10 mouse cellular contexts compared by ENCODE assay signal in genomic region chr19:5937095-5937835, GRCm38 (mm10). TPM values are rescaled to one million over a fixed set of nuclear protein-coding genes. Genes with fewer than 3 reads are reported as not detected.
DNase-seq lines count a peak whose midpoint lies in the region; ATAC-seq lines count a peak whose summit lies in the region.
"Had no signal": no experiment of that assay in that cellular context is flagged by ENCODE, and none has a peak within 500 bp of the region (broad histone marks: within the 10 kb centered on the region; RNA-seq: fewer than 3 reads in every experiment).

No protein-coding gene starts in this region.

- no peaks in the 10 kb centered on the region for H3K27me3 ChIP-seq in heart, embryonic 12.5 days (replicated peaks)
- H3K27me3 ChIP-seq in embryonic facial prominence, embryonic 14.5 days (replicated peaks; ENCODE audit: control insufficient read depth, insufficient read depth, low read length): no peaks in the 10 kb centered on the region
- H3K27me3 ChIP-seq in hindbrain, embryonic 14.5 days (ENCODE audit: control insufficient read depth, insufficient read depth, low read length): no peaks in the 10 kb centered on the region
- no peaks in the 10 kb centered on the region for H3K27me3 ChIP-seq in midbrain, embryonic 12.5 days

- H3K27ac ChIP-seq in heart, embryonic 12.5 days (ENCODE audit: poor library complexity, severe bottlenecking): no peak overlapping the region
- 0 out of 2 replicates have a peak overlapping the region, but pooled peaks have one; percentile 0 for H3K27ac ChIP-seq in embryonic facial prominence, embryonic 14.5 days (replicated peaks; ENCODE audit: low read depth, low read length)
- H3K27ac ChIP-seq in hindbrain, embryonic 14.5 days: peak overlapping the region; percentile 71
- 0 out of 2 replicates have a peak overlapping the region, but pooled peaks have one; percentile 3 for H3K27ac ChIP-seq in midbrain, embryonic 12.5 days (replicated peaks)

- no peaks in the 10 kb centered on the region for H3K9me3 ChIP-seq in heart, embryonic 12.5 days (replicated peaks)
- H3K9me3 ChIP-seq in embryonic facial prominence, embryonic 14.5 days (ENCODE audit: control insufficient read depth, low read length): no peaks in the 10 kb centered on the region
- H3K9me3 ChIP-seq in hindbrain, embryonic 14.5 days (ENCODE audit: control insufficient read depth, low read length): no peaks in the 10 kb centered on the region
- no peaks in the 10 kb centered on the region for H3K9me3 ChIP-seq in midbrain, embryonic 12.5 days

- intact Hi-C loops in heart, postnatal 25 days (cut with DNase I): no loop called here
- intact Hi-C loops in left cerebral cortex, postnatal 25 days (cut with DNase I): no loop called here

- H3K4me2 ChIP-seq in heart, embryonic 12.5 days: peak overlapping the region; percentile 57
- H3K4me2 ChIP-seq in embryonic facial prominence, embryonic 14.5 days (ENCODE audit: low read depth, low read length): no peak overlapping the region
- peak overlapping the region; percentile 30; the same call in 1 of the 2 replicates for H3K4me2 ChIP-seq in hindbrain, embryonic 14.5 days (replicated peaks)
- H3K4me2 ChIP-seq in midbrain, embryonic 12.5 days (replicated peaks): peak overlapping the region; percentile 36; the same call in 1 of the 2 replicates

- H3K9ac ChIP-seq in heart, embryonic 12.5 days: peak overlapping the region; percentile 43; the same call in 1 of the 2 replicates
- H3K9ac ChIP-seq in embryonic facial prominence, embryonic 14.5 days (ENCODE audit: low read depth, low read length): no peak overlapping the region
- H3K9ac ChIP-seq in hindbrain, embryonic 14.5 days: 0 out of 2 replicates have a peak overlapping the region, but pooled peaks have one; percentile 3
- no peak overlapping the region for H3K9ac ChIP-seq in midbrain, embryonic 12.5 days (replicated peaks)

- peaks cover 20% of the 10 kb centered on the region for H3K36me3 ChIP-seq in heart, embryonic 12.5 days
- H3K36me3 ChIP-seq in embryonic facial prominence, embryonic 14.5 days (ENCODE audit: control insufficient read depth, insufficient read depth, low read length): peaks cover 8% of the 10 kb centered on the region
- no peaks in the 10 kb centered on the region for H3K36me3 ChIP-seq in hindbrain, embryonic 14.5 days (replicated peaks; ENCODE audit: control insufficient read depth, insufficient read depth)
- H3K36me3 ChIP-seq in midbrain, embryonic 12.5 days: peaks cover 19% of the 10 kb centered on the region

- DNase-seq in heart, postnatal 25 days (ENCODE audit: low spot score): no peak
- no peak for DNase-seq in embryonic facial prominence, embryonic 14.5 days (ENCODE audit: low spot score)
- DNase-seq in hindbrain, embryonic 14.5 days (ENCODE audit: low spot score): no peak
- DNase-seq in spleen, postnatal 4 days (ENCODE audit: low spot score in 2 of 2): no peak
- no peak for DNase-seq in left cerebral cortex, adult 9 months (ENCODE audit: low spot score in 2 of 2)
- DNase-seq in left cerebral cortex, postnatal 25 days (ENCODE audit: low spot score in 2 of 2): no peak
- DNase-seq: kidney, adult 9 months had no signal

- peaks cover 50% of the 10 kb centered on the region for H3K4me1 ChIP-seq in heart, embryonic 12.5 days (replicated peaks)
- H3K4me1 ChIP-seq in embryonic facial prominence, embryonic 14.5 days (ENCODE audit: control insufficient read depth, insufficient read depth, low read length): peaks cover 21% of the 10 kb centered on the region; the same call in 1 of the 2 replicates
- peaks cover 9% of the 10 kb centered on the region; the same call in 1 of the 2 replicates for H3K4me1 ChIP-seq in hindbrain, embryonic 14.5 days (replicated peaks; ENCODE audit: control insufficient read depth, insufficient read depth, low read length)
- H3K4me1 ChIP-seq in midbrain, embryonic 12.5 days: peaks cover 15% of the 10 kb centered on the region

- 75% methylated on average over 21 of the region's 21 CpGs for WGBS in heart, embryonic 12.5 days
- 78% methylated on average over 21 of the region's 21 CpGs for WGBS in embryonic facial prominence, embryonic 14.5 days
- 54% methylated on average over 21 of the region's 21 CpGs for WGBS in hindbrain, embryonic 14.5 days
- WGBS in midbrain, embryonic 12.5 days: 66% methylated on average over 21 of the region's 21 CpGs

- H3K4me3 ChIP-seq in heart, embryonic 12.5 days: no peak overlapping the region
- no peak overlapping the region for H3K4me3 ChIP-seq in embryonic facial prominence, embryonic 14.5 days (ENCODE audit: low read depth, low read length)
- no peak overlapping the region for H3K4me3 ChIP-seq in hindbrain, embryonic 14.5 days (replicated peaks; ENCODE audit: low read length)
- H3K4me3 ChIP-seq in midbrain, embryonic 12.5 days: no peak overlapping the region

- no peak for ATAC-seq in heart, embryonic 12.5 days (ENCODE audit: insufficient number of reproducible peaks, low FRiP score)
- no peak for ATAC-seq in embryonic facial prominence, embryonic 14.5 days (ENCODE audit: low read depth)
- no peak for ATAC-seq in hindbrain, embryonic 14.5 days (ENCODE audit: low FRiP score)
- no peak for ATAC-seq in midbrain, embryonic 12.5 days (ENCODE audit: low FRiP score, low read depth)

RNA-seq across cellular contexts. Expression of gene Cdc42ep2, which starts 12.6 kb away (rescaled TPM):
- polyA plus RNA-seq in heart, embryonic 12.5 days (2016; fragmentation: Nextera tagmentation; extraction: Ambion mirVana): 6.5 and 7.3 TPM in 2 replicates
- 1 to 10 TPM; 9.1 to 9.8 TPM for total RNA-seq in heart, postnatal 25 days (2021)
- polyA plus RNA-seq in embryonic facial prominence, embryonic 14.5 days (2014; fragmentation: Nextera tagmentation; extraction: Ambion mirVana): 14.0 and 16.2 TPM in 2 replicates
- polyA plus RNA-seq in hindbrain, embryonic 14.5 days (2014; fragmentation: Nextera tagmentation; extraction: Ambion mirVana): 16.9 and 18.5 TPM in 2 replicates
- 3.6 and 3.8 TPM in 2 replicates for polyA plus RNA-seq in midbrain, embryonic 12.5 days (2016; fragmentation: Nextera tagmentation; extraction: Ambion mirVana)
- total RNA-seq in left cerebral cortex, postnatal 25 days (2021): 1 to 10 TPM; 6.2 to 6.6 TPM

RNA-seq across cellular contexts. Expression of gene Dpf2, which starts 24.5 kb away (rescaled TPM):
- 111 and 118 TPM in 2 replicates for polyA plus RNA-seq in heart, embryonic 12.5 days (2016; fragmentation: Nextera tagmentation; extraction: Ambion mirVana)
- total RNA-seq in heart, postnatal 25 days (2021): 10 to 100 TPM; 87.4 to 96.1 TPM
- 124 and 143 TPM in 2 replicates for polyA plus RNA-seq in embryonic facial prominence, embryonic 14.5 days (2014; fragmentation: Nextera tagmentation; extraction: Ambion mirVana)
- polyA plus RNA-seq in hindbrain, embryonic 14.5 days (2014; fragmentation: Nextera tagmentation; extraction: Ambion mirVana): 88.2 and 94.7 TPM in 2 replicates
- 171 and 185 TPM in 2 replicates for polyA plus RNA-seq in midbrain, embryonic 12.5 days (2016; fragmentation: Nextera tagmentation; extraction: Ambion mirVana)
- 10 to 100 TPM; 84.1 to 96.1 TPM for total RNA-seq in left cerebral cortex, postnatal 25 days (2021)

RNA-seq across cellular contexts. Expression of gene Pola2, which starts 26.7 kb away (rescaled TPM):
- 49.3 and 51.1 TPM in 2 replicates for polyA plus RNA-seq in heart, embryonic 12.5 days (2016; fragmentation: Nextera tagmentation; extraction: Ambion mirVana)
- 10 to 100 TPM in 1 of 2 experiments, 1 to 10 TPM in 1; 8.9 to 11.2 TPM for total RNA-seq in heart, postnatal 25 days (2021)
- 59.1 and 65.2 TPM in 2 replicates for polyA plus RNA-seq in embryonic facial prominence, embryonic 14.5 days (2014; fragmentation: Nextera tagmentation; extraction: Ambion mirVana)
- 22.2 and 24.2 TPM in 2 replicates for polyA plus RNA-seq in hindbrain, embryonic 14.5 days (2014; fragmentation: Nextera tagmentation; extraction: Ambion mirVana)
- 57.4 and 59.6 TPM in 2 replicates for polyA plus RNA-seq in midbrain, embryonic 12.5 days (2016; fragmentation: Nextera tagmentation; extraction: Ambion mirVana)
- 1 to 10 TPM; 3.8 to 5.6 TPM for total RNA-seq in left cerebral cortex, postnatal 25 days (2021)

RNA-seq across cellular contexts. Expression of gene Tigd3, which starts 43.3 kb away (rescaled TPM):
- polyA plus RNA-seq in heart, embryonic 12.5 days (2016; fragmentation: Nextera tagmentation; extraction: Ambion mirVana): 1.5 and 1.9 TPM in 2 replicates
- under 1 TPM; 0.22 to 0.68 TPM for total RNA-seq in heart, postnatal 25 days (2021)
- polyA plus RNA-seq in embryonic facial prominence, embryonic 14.5 days (2014; fragmentation: Nextera tagmentation; extraction: Ambion mirVana): 1.4 and 2.0 TPM in 2 replicates
- polyA plus RNA-seq in hindbrain, embryonic 14.5 days (2014; fragmentation: Nextera tagmentation; extraction: Ambion mirVana): 6.1 and 9.4 TPM in 2 replicates
- polyA plus RNA-seq in midbrain, embryonic 12.5 days (2016; fragmentation: Nextera tagmentation; extraction: Ambion mirVana): 11.1 and 11.4 TPM in 2 replicates
- 1 to 10 TPM; 4.5 to 5.5 TPM for total RNA-seq in left cerebral cortex, postnatal 25 days (2021)

RNA-seq across cellular contexts. Expression of gene Slc22a20, which starts 48.7 kb away (rescaled TPM):
- polyA plus RNA-seq in heart, embryonic 12.5 days (2016; fragmentation: Nextera tagmentation; extraction: Ambion mirVana): not detected in 2 replicates
- not detected for total RNA-seq in heart, postnatal 25 days (2021)
- not detected in 2 replicates for polyA plus RNA-seq in embryonic facial prominence, embryonic 14.5 days (2014; fragmentation: Nextera tagmentation; extraction: Ambion mirVana)
- polyA plus RNA-seq in hindbrain, embryonic 14.5 days (2014; fragmentation: Nextera tagmentation; extraction: Ambion mirVana): not detected in 2 replicates
- polyA plus RNA-seq in midbrain, embryonic 12.5 days (2016; fragmentation: Nextera tagmentation; extraction: Ambion mirVana): not detected in 2 replicates
- not detected for total RNA-seq in left cerebral cortex, postnatal 25 days (2021)
- total RNA-seq: adrenal gland, postnatal 10 days had no signal

Comparison
In these comparisons a context has a peak if more than half of its experiments do, and no peak if none do; other contexts are left out.
1. H3K9ac ChIP-seq: peak in heart, embryonic 12.5 days (single experiment) and hindbrain, embryonic 14.5 days (single experiment); none in embryonic facial prominence, embryonic 14.5 days (single experiment) and midbrain, embryonic 12.5 days (single experiment).